Mouse (Mus musculus) cortical plate, adult 2 months (tissue): ENCODE data around the gene Cers6. TPM values are rescaled to one million over a fixed set of nuclear protein-coding genes. Genes with fewer than 3 reads are reported as not detected.

Source experiments
- H3K27ac ChIP-seq: fragments of 200-500 bp; 2 replicates; pipeline ENCODE4 v1.5.1; 2012; ENCODE audit warnings: low read length, control low read depth, inconsistent platforms; ENCODE audit not compliant: insufficient read depth
- H3K4me1 ChIP-seq: fragments of 200-500 bp; 2 replicates; pipeline ENCODE4 v1.6.1; 2011; ENCODE audit warnings: low read length; ENCODE audit not compliant: control insufficient read depth, insufficient read depth
- H3K4me3 ChIP-seq: fragments of 200-500 bp; 2 replicates; pipeline ENCODE4 v1.5.1; 2011; ENCODE audit warnings: mild to moderate bottlenecking, low read length, control low read depth; ENCODE audit not compliant: insufficient read depth
- CTCF ChIP-seq: fragments of 200-500 bp; IDR thresholded peaks from 2 replicates; pipeline ENCODE4 v1.5.1; 2011; ENCODE audit warnings: mild to moderate bottlenecking, control low read depth, low read length; ENCODE audit not compliant: insufficient read depth; ENCODE audit errors: extremely low read depth
- POLR2A ChIP-seq: fragments of 200-500 bp; IDR thresholded peaks from 2 replicates; pipeline ENCODE4 v1.6.1; 2011; ENCODE audit warnings: mild to moderate bottlenecking, low read length, control low read depth; ENCODE audit not compliant: insufficient read depth; ENCODE audit errors: extremely low read depth
- polyA plus RNA-seq: library from polyadenylated mRNA; depleted of rRNA; stranded (reverse); fragments of >200 nt; gene quantifications from 2 replicates; pipeline ENCODE4 v1.2.3, GENCODE M21; 2012

Gene Cers6
- polyA plus RNA-seq, 1 experiment = 25.7 TPM

DNA sequence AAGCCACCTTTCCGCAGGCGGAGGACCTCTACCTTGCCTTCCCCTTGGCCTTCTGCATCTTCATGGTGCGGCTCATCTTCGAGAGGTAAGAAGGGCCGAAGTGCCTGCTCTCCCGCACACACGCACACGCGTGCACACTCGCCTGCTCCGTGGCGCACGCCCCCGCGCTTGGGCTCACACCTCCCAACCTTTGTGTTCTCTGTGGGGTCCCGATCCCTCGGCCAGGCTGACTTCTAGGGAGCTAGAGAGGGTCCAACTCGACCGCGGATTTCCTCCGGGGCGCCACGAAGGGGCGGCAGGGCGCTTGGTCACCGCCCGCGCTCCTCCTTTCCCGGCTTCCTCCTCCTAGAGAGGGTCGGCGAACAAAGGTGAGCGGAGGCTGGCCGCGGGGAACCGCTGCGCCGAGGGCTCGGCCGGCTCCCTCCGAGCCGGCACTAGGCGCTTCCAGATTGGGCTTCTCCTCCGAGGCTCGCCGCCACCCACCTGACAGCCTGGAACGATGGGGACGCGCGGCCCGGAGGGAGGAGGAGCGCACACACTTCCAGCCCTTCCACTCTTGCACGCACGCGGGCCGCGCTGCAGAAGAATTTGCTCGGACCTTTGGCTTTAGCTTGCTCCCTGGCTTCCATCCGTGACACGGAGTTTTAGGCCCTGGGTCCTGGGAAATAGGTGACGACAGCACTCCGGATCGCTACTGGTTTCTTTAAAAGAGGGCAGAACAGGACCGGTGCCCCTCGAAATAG, 651 bp downstream of the Cers6 start:
- peak overlapping the region; percentile 79 for H3K27ac ChIP-seq
- peak overlapping the region; percentile 97 for H3K4me3 ChIP-seq
- H3K4me1 ChIP-seq = peaks cover 1% of the 10 kb centered on the region; the same call in 1 of the 2 replicates
- TF ChIP-seq POLR2A = no peak
- no peak for TF ChIP-seq CTCF

DNA sequence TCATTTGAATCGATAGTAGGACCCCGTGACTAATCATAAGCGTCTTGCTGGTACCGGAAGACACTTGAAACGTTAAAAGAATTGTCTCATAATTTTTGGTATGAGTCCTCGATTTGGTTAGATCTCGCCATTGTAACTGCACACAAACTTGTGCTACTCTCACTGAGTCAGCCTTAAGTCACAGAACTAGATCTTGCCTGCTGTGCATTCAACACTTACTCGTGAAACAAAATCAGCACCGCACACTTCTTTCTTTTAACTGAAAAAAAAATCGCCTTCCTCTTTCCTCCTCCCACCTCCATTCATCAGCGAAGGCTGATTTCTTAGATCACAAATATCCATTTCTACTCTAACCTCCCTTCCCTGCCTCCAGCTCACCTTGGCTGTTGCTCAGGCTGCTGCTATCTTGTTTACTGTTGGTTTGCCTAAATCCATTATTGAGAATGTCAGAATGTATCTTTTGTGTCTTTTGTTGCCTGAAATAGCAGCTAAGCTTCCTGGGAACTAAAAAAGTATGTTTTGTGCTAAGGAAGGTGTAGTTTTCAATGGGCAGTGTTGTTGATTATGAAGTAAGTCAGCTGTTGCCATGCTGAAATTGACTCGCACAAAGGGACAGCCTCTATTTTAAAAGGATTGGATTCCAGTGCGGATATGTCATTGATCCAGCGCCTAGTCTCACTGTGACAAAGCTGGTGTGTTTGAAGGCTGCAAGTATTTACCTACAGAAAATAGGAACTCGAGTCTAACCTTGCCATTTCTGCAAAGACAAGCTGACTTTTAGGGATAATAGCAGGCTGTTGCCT, 1.4 kb downstream of the Cers6 start:
- Histone ChIP-seq H3K4me1 (peaks cover 1% of the 10 kb centered on the region; the same call in 1 of the 2 replicates), H3K4me3 (peak overlapping the region; percentile 97), H3K27ac (no peak overlapping the region)
- TF ChIP-seq POLR2A = no peak
- TF ChIP-seq CTCF = no peak

- TF ChIP-seq CTCF (no peak), POLR2A (no peak)
- peak overlapping the region; percentile 97 for H3K4me3 ChIP-seq
- no peak overlapping the region for H3K27ac ChIP-seq
- peaks cover 1% of the 10 kb centered on the region for H3K4me1 ChIP-seq
These were observed 2.3 kb downstream of the Cers6 start for GRCm38 (mm10) chr2:68863561-68863960.

GRCm38 (mm10) chr2:68864366-68864765, 3.1 kb downstream of the Cers6 start:
- no peak for TF ChIP-seq POLR2A
- TF ChIP-seq CTCF = no peak
- peaks cover 1% of the 10 kb centered on the region for H3K4me1 ChIP-seq
- H3K27ac ChIP-seq = no peak overlapping the region
- H3K4me3 ChIP-seq = no peak overlapping the region; the same call in 1 of the 2 replicates

- Histone ChIP-seq H3K4me1 (peaks cover 1% of the 10 kb centered on the region), H3K27ac (no peak overlapping the region), H3K4me3 (no peak overlapping the region)
- TF ChIP-seq CTCF (no peak), POLR2A (no peak)
These were observed 5.9 kb downstream of the Cers6 start for GRCm38 (mm10) chr2:68867148-68867547.

DNA sequence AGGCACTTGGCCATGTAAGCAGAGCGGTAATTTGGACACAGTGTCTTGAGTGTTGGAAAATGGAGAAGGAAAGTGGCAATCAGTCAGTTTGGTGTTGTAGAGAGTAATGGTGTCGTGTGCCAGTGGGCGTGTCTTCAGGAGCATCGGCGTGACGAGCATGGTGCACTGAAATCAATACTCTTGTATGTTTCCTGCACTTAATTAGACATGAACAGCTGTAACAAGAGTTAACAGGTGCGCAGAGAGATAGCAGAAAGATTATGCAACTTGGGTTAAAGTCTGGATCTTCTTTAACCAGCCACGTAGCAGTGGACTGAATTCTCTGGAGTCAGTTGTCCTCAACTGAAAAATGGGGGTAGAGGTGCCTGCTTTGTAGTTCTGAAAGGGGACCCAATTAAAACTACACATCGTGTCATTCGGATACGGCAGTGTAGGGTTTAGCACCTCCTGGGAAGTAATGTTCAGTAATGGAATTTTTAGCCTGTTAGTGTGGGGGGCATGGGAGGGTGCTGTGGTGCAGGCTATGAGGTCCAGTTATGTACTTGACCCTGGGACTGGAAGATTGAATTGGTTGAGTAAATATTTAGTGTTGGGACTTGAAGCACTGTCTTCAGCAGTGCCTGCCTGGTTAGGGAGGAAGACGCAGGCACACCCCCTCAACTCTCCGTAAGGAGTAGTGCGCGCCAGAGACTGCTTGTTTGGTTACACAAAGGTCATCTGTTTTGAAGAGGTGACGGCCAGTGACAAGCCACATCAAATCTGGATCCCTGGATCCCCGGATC, 9.9 kb downstream of the Cers6 start:
- H3K27ac ChIP-seq = no peak overlapping the region
- no peak for TF ChIP-seq POLR2A
- no peak for TF ChIP-seq CTCF
- H3K4me1 ChIP-seq = peaks cover 3% of the 10 kb centered on the region
- no peak overlapping the region for H3K4me3 ChIP-seq

DNA sequence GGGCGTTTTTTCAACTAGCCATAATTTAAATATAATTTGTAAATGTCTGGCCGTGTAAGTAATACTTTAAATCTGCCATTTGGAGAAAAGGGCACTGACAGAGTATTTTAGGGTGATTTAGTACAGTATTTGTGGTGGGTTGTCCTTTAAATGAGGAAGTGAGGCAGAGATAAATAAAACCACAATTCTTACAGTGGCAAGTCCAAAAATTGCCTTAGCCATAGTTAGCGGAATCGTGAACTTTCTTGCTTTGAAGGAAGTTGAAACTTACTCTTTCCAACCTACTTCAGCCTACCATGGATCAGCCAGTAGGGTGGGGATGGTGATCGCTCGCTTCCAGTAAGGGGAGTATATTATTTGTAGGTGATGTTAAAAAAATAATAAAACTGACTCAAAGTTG, 11.8 kb downstream of the Cers6 start:
- Histone ChIP-seq H3K4me3 (no peak overlapping the region), H3K4me1 (peaks cover 2% of the 10 kb centered on the region), H3K27ac (no peak overlapping the region)
- TF ChIP-seq CTCF (no peak), POLR2A (no peak)

GRCm38 (mm10) chr2:68873653-68874441, 12.6 kb downstream of the Cers6 start:
- TF ChIP-seq POLR2A (no peak), CTCF (no peak)
- Histone ChIP-seq H3K27ac (no peak overlapping the region), H3K4me3 (no peak overlapping the region), H3K4me1 (peaks cover 2% of the 10 kb centered on the region)
